Mouse (Mus musculus) gastrocnemius, postnatal 10 days (tissue): ENCODE results near the gene Ank3. TPM values are rescaled to one million over a fixed set of nuclear protein-coding genes. Genes with fewer than 3 reads are reported as not detected.

Experiments used
- DNase-seq: peaks from one replicate; pipeline ENCODE4 v3.0.0; 2021; ENCODE audit warnings: mixed read lengths
- total RNA-seq, 2 experiments: library from RNA; stranded (reverse); gene quantifications; 2 replicates each; pipeline ENCODE4 v1.2.3; 2021

Ank3 gene
- total RNA-seq, 2 experiments from 2014 or later: 82.7 to 83.3 TPM

DNA sequence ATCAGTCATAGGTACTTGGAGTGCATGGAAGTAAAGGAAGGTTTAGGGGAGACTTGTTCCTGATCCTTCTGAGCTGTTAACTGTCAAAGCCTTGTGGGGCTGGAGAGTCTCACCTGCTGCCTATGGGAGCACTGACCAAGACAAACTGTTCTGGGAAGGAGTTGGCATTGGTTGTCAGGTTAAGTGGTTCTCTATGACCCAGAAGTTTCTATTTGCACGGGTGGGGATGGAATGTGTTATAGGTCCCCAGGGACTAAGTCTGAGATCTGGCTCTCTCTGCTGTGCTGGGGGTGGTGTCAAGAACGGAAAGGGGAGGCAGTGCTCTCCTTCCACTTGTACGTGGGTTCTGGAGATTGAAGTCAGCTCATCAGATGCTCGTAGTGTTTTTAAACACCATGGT lies 6.9 kb downstream of the Ank3 start:
- no peak for DNase-seq

DNA sequence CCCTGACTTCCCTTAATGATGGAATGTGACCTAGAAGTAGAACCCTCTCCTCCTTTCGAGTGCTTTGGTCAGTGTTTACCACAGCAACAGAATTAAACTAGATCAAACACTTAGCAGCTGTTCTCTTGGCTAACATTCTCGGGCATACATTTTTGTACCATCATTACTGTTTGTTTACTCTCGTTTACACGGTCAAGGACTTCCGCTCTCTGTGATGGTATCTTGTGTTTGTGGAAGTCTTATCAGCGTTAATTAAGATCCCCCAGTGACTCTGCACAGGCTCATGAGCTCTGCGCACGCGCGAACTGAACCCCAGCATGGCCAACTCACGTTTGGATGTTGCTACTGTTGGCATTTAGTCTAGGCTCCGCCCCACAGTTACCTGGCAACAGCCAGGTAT lies 16.3 kb downstream of the Ank3 start:
- no peak for DNase-seq

DNA sequence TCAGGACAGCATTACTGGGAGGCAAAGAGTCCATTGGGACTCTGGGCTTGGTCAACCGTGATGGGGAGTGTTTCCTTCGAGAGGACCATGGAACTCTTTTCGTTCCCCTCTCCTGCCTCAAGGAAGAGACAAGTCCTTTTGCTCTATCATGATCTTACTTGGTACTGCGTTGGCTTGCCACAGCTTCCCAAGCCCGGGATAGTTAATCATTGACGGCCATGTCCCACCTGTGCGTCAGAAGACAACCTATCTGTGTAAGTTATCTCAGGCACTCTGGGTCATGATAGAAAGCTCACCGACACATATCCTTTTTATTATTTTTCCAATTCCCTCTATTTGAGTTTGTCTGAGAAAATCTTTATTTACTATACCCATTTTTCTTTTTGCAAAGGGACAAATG lies 20.1 kb downstream of the Ank3 start:
- no peak for DNase-seq

DNA sequence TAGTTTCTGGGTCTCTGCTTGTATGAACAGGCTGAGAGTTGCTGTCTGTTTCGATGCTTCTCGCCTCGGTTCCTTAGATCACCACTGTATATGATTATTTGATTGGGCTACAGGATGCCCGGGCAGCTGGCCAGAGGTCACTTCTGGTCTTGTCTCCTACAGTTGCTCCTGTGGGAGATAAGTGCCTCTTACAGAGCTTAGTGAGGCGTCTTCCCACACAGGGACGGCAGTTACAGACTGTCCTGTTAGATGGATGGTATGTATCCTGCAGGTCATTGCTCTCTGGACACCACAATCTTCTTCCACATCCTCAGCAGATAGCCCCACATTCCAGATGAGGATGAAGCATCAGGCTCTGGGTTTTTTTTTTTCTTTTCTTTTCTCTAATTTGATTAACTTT lies 21.7 kb downstream of the Ank3 start:
- no peak for DNase-seq

DNA sequence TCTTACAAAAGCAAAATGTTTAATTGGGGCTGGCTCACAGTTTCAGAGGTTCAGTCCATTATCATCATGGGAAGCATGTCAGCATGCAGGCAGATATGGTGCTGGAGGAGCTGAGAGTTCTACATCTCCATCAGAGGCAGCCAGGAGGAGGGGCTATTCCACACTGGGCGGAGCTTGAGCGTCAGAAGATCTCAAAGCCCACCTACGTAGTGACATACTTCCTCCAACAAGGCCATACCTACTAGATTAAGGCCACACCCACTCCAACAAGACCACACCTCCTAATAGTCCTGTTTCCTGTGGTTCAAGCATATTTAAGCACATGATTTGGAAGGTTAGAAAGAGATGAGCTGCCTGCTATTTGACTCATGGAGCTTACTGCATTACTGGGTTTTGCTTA lies 25.5 kb downstream of the Ank3 start:
- DNase-seq: no peak

DNA sequence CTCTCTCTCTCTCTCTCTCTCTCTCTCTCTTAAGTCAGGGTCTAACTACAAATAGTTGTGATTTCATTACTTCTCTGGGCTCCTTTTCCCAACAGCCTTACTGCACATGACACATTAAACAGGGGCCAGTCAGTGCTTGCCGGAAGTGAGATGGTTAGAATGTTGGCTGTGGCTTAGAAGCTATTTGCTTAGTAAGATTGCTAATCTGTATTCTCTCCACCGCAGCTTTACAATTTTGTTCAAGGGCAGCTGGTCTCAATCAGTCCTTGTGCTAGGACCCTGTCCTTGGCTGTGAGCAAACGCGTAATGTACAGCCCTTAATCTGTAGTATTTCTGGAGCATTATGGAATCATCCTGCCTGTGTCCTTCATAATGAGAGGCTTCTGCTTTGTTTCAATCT lies 31.6 kb downstream of the Ank3 start:
- no peak for DNase-seq

DNA sequence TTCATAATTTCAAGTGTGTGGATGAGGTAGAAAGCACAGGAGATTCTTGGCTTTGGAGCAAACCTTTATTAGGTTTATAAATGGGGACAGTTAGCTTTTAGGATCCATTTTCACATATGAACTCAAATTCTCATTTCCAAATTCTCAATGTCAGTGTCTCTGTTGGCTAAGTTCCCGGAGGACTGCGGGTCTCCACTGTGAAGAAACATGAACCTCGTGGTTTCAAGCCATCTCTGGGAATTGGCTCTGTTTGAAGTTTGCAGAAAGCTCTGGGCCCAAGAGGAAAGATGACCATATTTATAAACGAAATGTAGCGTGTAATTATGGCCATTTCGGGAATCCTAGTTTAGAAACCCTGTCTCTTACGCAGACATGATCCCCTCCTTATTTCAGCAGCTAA lies 32.5 kb downstream of the Ank3 start:
- DNase-seq: no peak

DNA sequence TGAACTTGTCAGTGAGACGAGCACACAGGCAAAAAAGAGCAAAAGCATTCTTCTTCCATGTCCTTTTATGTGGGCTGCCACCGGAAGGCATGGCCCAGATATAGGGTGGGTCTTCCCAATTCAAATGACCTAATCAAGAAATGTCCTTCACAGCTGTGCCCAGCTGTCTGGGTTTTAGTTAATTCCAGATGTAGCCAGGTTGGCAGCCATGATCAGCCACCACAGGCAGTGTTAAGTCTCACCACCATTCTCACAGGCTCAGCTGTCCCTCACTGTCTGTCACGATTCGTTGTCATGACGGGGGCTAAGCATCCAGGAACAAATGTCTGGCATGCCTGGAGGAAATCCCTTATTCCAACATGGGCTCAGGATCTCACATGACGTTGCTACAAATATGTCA lies 36.6 kb downstream of the Ank3 start:
- no peak for DNase-seq

DNA sequence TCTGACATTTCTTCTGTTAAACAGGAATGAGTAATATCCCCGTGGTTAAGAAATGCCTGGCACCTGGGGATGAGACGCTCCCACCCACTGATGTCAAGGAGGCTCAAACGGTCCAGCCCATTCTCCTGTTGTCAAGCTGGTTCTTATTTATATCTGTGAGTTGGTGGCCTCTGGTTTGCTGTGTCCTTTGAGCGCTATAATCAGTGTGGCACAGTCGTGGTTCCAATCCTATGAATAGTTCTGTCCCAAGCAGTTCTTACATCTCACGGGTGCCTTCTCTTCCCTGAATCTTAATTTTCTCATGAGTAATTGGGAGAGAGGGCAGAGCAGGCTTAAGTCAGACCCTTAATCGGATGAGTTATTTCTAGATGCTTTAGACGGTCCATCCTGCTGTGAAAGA lies 40.9 kb downstream of the Ank3 start:
- DNase-seq: no peak

DNA sequence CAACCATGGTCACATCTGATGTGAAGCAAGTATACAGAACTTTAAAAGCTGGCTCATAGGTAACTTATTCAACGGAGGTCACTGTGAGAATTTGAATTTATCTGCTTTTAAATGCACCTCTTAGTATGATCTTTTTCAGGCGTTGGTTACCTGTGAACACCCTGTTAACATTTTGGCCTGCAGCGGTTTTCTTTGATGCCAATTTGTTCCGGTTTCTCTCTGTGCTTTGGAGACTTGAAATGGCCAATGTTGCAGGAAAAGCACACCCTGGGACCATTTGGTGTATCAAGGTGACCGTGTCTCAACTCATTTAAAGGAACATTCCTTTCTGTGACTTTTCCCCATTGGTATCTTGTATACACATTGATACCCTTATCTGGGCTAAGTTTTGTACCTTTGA lies 46.0 kb downstream of the Ank3 start:
- no peak for DNase-seq

DNA sequence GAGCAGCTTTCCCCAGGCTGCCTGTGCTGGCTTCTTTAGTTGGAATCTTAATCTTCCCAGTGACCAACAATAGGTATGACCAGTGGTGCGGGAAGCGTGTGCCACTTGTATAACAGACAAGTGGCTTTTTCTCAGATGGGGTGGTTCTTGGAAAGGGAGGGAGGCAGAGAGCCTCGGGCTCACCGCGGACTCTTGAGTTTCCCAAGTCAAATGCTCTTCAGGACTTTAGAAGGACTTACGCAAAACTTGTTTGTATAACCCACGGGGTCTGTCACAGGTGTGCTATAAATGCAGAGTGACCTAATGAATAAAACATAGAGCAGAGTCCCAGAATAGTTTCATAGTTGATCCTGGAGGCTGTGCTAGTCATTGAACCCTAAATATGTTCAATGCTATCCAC lies 47.4 kb downstream of the Ank3 start:
- no peak for DNase-seq

DNA sequence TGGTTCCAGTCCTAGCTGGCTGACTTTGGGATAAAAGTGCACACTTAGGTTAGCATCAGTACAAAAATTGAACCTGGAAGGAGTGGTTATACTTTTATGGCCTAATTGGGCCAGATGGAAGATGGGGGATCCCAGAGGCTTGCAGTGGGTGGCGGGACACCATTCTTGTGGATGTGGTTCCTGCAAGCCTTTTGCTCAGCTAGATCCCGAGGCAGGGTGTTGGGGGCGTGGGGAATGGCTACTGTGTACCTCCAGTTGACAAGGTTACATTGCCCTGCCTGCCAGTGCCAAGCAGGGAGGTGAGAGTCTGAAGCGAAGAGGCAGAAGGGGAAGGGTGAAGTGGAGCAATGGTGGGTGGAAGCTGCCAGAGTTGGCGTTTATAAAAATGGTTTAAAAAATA lies 48.0 kb downstream of the Ank3 start:
- no peak for DNase-seq

DNA sequence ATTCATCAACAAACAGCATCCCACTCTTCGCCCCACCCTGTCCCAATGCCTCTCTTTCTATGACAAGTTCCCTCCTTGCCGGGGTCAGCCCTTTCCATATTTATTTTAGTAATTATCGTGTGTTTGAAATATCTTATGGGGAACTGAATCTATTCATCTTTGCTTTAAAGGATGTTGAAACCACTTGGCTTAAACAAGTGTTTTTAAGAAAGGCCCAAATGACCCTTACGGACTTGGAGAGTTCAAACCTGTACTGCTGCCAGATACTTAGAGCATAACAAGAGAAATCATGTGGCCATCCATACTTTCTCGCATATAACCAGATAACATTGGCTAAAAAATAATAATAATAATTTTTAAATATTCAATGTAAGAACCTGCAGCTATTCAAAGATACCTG lies 48.7 kb downstream of the Ank3 start:
- no peak for DNase-seq

DNA sequence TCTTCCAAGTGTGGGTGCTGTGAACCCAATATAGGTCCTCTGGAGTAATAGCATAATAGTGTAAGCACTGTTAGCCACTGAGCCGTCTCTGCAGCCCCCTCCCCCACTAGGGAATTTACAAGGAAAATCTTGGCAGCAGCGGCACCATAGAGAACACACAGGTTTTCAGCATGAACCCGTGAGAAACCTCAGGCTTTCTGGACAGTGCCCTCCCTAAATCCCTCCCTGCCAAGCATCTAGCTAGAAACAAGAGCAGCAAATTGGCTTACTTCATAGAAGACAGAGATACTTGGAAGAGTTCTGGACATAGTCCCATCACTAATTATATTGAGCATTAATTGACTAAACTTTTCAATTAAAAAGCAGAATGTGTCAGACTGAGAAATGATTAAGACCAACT lies 49.6 kb downstream of the Ank3 start:
- DNase-seq: no peak

DNA sequence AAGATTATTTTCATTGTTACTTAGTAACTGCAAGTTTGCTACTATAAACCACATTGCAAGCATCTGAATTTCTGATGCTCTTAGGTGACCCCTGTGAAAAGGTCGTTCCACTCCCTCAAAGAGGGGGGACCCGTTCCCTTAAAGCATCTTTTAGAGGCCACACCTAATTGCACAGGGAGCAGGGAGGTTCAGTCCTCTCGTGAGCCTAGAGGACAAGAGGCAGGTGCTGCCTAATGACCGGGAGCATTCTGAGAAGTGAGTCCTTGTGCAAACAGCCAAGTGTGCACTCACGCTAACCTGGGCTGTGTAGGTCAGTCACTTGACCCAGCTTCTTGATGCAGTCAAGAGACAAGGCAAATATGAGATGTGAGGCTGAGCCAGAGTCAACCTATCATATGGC lies 52.4 kb downstream of the Ank3 start:
- no peak for DNase-seq

DNA sequence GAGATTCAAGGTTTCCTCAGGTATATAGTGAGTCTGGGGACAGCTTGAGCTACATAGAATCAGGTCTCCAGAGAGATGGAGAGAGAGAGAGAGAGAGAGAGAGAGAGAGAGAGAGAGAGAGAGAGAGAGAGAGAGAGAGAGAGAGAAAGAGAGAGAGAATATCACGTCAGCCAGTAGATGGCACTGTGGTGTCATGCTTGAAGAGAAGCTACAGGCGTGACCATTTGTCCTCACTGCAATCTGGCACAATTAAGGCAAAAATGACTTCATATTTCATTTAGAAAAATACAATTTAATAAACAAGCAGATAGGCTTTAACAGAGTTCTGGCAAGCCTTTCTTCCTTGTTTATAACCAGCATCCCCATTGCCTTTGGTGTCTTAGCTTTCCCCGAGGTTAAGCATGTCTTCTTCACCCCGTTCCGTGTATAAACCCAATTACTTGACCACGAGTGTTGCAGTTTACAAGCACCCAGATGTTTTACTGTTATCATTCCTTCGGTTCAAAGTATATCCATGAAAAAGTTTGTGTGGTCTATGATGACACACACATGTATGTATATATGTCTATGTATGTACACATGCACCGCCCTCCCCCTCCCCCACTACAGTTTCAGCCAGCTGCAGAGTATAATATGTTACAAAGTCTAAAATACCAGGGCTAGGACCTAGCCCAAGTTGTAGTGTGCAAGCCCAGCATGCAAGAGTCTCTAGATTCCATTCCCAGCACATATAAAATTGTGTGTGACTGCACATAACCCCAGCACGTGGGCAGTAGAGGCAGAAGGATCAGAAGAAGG lies 53.8 kb downstream of the Ank3 start:
- DNase-seq: peak; percentile 72

DNA sequence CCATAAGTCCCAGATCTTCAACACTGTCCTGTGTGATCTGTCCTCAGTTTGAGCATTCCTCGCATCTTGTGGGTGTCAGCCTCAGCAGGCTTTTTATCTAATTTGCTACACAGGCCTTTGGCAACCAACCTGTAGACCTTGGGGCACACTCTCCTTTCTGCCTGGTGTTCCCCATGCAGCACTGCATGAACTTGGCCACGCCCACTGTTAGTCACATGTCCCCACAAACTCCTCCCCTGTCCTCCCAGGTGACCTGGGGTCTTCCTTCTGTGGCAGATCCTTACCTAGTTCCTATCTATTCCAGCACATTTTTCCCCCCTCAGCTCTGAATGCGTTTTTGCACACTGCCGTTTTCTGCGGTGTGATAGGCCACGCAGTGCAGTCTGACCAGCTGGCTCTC lies 55.0 kb downstream of the Ank3 start:
- DNase-seq: no peak

DNA sequence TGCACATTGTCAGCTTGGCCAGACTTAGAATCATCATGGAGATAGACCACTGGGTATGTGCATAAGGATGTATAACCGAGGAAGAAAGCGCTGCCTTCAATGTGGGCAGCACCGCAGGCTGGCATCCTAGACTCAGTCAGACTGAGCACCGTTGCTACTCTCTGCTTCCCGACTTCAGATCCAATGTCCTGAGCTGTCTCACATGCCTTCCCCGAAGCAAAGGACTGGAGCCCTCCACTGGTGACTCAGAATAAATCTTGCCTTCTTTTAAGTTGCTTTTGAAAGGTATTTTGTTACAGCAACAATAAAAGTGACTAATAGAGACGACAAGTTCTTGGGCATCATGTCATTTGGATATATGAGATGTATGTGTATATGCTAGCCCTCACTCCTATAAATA lies 55.9 kb downstream of the Ank3 start:
- DNase-seq: no peak

DNA sequence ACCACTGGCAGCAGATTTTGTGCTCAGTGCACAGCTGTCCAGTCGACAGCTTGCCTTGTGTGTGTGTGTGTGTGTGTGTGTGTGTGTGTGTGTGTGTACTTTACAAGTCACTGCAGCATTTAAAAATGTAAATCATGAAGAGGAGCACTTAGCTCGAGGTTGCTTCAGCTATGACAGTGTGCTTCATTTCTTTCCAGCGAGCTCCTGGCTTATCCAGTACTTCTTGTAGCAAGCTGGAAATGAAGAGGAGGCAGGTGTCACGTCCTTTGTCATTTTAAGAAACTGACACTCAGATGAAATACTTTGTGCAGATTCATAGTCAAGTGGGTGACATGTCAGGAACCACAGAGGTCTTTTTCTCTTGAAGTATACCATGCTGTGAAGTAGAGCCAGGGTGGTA lies 66.3 kb downstream of the Ank3 start:
- no peak for DNase-seq

DNA sequence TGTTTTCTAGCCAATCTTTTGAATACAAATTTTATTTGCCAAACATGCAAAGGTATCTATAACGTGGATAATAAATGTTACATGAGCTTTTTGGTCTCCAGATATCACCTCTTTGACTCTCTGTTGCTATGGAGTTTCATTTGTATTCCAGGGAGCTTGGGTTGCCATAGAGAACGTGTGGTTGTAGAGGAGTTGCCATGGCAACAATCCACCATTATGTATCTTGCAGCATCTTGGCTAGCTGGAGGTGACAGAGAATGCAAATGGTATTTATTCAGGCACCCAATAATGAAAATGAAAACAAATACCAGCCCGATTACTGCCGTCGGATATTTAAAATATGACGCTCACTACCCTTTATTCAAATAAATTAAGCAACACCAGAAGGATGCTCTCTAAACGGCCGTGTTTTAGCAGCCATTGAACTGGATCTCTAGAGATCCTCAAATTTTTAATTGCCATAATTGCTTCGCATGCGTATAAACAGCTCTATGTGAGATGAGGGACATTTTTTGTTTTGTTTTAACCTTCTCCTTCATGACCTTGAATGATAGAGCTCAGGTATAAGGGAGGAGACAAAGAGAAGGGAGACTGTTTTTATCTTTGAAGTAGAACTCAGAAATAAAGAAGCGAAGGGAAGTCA lies 67.1 kb downstream of the Ank3 start:
- DNase-seq: no peak

DNA sequence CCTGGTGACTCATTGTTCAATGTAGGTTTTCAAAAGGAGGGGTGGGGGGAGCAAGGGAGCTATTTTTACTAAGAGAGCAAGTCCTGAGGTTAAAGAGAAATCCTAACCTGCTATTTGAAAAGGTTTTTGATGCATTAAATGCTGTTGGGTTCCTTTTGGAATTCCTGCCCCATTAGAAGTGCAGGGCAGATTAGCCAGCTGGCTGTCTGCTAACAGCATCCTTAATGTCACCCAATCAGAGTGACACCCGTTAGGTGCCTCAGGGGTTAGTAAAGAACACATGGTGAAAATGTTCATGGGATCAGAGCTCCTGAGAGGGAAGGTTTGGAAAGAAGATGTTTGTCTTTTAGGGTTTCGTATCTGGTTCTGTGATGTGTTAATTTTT lies 67.6 kb downstream of the Ank3 start:
- no peak for DNase-seq

DNA sequence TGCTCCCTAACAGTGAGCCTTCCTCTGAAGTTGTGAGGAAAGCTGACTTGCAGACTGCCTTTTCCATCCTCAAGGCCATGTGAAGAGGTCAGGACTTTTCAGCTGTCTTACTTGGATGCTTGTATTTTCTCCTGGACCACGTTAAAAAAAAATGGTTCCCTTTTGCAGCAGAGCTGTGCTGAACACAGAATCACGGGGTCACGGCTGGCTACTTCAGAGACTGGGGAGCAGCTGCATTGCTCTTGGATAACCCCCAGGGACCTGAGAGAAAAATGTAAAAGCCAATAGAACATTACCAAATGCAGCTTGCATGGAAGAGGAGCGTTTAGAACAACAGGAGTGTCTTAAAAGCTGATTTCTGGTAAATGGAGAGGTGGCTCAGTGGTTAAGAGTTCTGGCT lies 68.0 kb downstream of the Ank3 start:
- DNase-seq: no peak

DNA sequence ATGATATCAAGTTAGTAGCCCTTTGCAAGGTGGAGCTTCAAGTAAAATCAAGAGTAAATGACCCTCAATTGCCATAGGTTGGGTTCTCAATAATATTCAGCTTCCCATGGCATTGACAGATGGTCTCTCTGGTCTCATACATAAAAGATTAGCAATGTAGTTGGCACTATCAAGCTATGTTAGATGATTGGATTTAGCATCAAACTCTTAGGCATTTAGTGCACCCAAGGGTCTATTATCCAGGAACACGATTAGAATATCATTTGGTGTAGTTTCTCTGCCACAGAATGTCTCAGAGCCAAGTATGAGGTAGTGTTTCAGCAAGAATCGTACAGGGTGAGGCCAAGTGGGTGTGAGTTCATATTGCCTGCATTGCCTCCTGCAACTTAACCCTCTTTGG lies 68.6 kb downstream of the Ank3 start:
- no peak for DNase-seq

DNA sequence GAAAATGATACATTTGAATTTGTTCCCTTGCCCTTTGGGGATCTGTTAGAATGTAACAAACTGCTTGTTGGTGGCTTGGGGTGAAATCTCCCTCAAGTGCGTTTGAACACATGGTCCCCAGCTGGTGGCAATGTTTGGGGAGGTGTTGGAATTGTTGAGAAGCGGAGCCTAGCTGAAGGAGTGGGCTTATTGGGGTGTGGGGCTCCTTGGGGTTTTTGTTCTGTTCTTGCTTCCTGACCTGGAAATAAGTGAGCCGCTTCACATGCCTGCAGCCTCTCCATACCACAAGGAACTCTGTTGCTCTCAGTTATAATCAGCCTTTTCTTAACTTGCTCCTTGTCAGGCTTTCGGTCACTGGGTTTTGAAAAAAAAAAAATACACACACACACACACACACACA lies 73.3 kb downstream of the Ank3 start:
- DNase-seq: no peak

DNA sequence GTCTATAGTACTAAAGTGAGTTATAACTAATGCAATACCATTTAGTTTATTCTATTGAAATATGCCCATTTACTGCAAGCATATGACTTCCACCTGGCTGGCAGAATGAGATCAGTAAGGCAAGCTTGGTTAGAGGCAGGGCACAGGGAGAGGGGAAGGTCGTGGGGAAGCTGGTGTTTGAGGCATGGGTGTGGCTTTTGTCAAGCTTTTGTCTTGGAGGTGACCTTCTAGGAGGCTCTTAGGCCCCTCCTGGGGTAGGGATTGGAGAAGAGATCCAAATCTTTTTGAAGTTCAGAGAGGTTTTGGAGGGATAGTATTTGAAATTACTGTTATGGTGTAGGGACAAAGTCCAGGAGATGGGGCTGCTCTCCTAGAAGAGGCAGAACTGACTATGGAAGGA lies 78.3 kb downstream of the Ank3 start:
- DNase-seq: no peak
